Mouse (Mus musculus) myocyte (in vitro differentiated cells): Measurements from ENCODE around the gene Il9r.

Experiments used
- E2F4 ChIP-seq: IDR thresholded peaks from one replicate; pipeline ENCODE4 v1.6.1; 2011; ENCODE audit warnings: mild to moderate bottlenecking, control low read depth, moderate library complexity; ENCODE audit not compliant: insufficient read depth
- MAX ChIP-seq: IDR thresholded peaks from one replicate; pipeline ENCODE4 v1.6.1; 2011; ENCODE audit warnings: low read depth, mild to moderate bottlenecking, control low read depth
- MYOG ChIP-seq, 3 experiments: IDR thresholded peaks; one replicate each; pipeline ENCODE4 v1.6.1; 2011; ENCODE audit warnings: control low read depth in 2 of 3, low read depth in 2 of 3, mild to moderate bottlenecking in 2 of 3; ENCODE audit not compliant: insufficient read length in 2 of 3, control insufficient read depth in 1 of 3, insufficient read depth in 1 of 3
- POLR2A ChIP-seq: IDR thresholded peaks from one replicate; pipeline ENCODE4 v1.6.1; 2011; ENCODE audit warnings: low read depth, mild to moderate bottlenecking, control low read depth, moderate library complexity; ENCODE audit not compliant: insufficient read length
- POLR2AphosphoS2 ChIP-seq: IDR thresholded peaks from one replicate; pipeline ENCODE4 v1.6.1; 2011; ENCODE audit warnings: low read depth, control low read depth; ENCODE audit not compliant: insufficient read length
- TCF12 ChIP-seq: IDR thresholded peaks from one replicate; pipeline ENCODE4 v1.6.1; 2011; ENCODE audit warnings: mild to moderate bottlenecking, control low read depth; ENCODE audit not compliant: poor library complexity, insufficient read depth, severe bottlenecking
- TCF3 ChIP-seq: IDR thresholded peaks from one replicate; pipeline ENCODE4 v1.6.1; 2011; ENCODE audit warnings: low read depth, control low read depth; ENCODE audit not compliant: insufficient read length
- USF1 ChIP-seq: IDR thresholded peaks from one replicate; pipeline ENCODE4 v1.6.1; 2011; ENCODE audit warnings: low read depth, mild to moderate bottlenecking, control low read depth, moderate library complexity

GRCm38 (mm10) chr11:32237411-32237795 is 37.3 kb upstream of the Il9r start:
- TF ChIP-seq POLR2AphosphoS2, result no peak
- TF ChIP-seq POLR2A, result no peak
- no peak for TF ChIP-seq MAX
- TF ChIP-seq TCF12, result no peak
- TF ChIP-seq MYOG (IDR thresholded peaks at IDR 0.05; ENCODE audit: control insufficient read depth in 1 of 3, insufficient read depth in 1 of 3, insufficient read length in 2 of 3, low read depth in 2 of 3), result no peak
- no peak for TF ChIP-seq TCF3
- no peak for TF ChIP-seq E2F4
- no peak for TF ChIP-seq USF1
